7 mouse cellular contexts compared by ENCODE assay signal in the genomic region with DNA sequence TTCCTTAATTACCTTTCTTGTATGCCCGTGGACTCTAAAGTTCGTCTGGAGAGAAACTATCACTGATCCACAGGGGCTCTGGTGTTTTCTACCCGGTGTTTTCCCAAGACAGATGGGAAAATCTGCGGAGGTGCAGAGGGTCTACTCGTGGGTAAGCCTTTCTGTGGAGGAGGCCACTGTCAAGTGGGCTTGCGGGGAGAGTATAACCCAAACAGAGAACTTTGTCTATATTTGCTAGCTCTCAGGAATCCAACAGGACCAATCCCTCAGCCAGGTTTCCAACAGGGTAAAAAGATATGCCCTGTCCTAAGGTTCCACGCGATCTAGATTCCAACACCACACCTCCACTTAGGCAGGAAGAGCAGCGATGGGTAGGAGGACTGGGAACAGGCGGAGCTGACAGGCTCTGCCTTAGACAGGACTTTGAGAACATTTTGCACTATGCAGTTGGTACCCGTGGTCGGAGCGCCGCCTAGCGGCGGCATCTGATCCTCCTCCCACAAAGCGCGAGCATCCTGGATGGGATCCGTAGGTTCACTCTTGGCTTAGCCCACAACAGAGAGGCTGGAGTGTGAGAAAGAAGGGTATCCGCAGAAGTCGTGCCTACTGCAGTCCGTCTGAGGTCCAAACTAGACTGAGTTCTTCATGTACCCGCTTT. TPM values are rescaled to one million over a fixed set of nuclear protein-coding genes. Genes with fewer than 3 reads are reported as not detected.
DNase-seq lines count a peak whose midpoint lies in the region; ATAC-seq and TF ChIP-seq lines count a peak whose summit lies in the region.

No protein-coding gene starts in this region.

- no peaks in the 10 kb centered on the region for H3K36me3 ChIP-seq in forebrain, embryonic 15.5 days
- H3K36me3 ChIP-seq in hindbrain, embryonic 12.5 days: no peaks in the 10 kb centered on the region

- WGBS in forebrain, embryonic 15.5 days: 20% methylated on average over 23 of the region's 23 CpGs
- WGBS in hindbrain, embryonic 12.5 days: 20% methylated on average over 23 of the region's 23 CpGs

- ATAC-seq in Patski: peak; percentile 54
- ATAC-seq in forebrain, embryonic 15.5 days (replicated peaks): peak; percentile 94
- peak; percentile 82 for ATAC-seq in hindbrain, embryonic 12.5 days (ENCODE audit: low FRiP score)

- no peak overlapping the region for H3K27ac ChIP-seq in forebrain, embryonic 15.5 days (replicated peaks)
- no peak overlapping the region for H3K27ac ChIP-seq in hindbrain, embryonic 12.5 days

- POLR2A ChIA-PET in Patski (lab: Charles Lee): interaction anchor here (0.8 kb wide), 1 partner anchor 264 kb away, joined by 3 read pairs; no protein-coding TSS in a partner anchor

- CTCF ChIA-PET in Patski (lab: Charles Lee): interaction anchor here (0.6 to 3.3 kb wide), 14 partner anchors 10 to 303 kb away, joined by 3 to 20 read pairs (median 4); partner anchors contain the start of gene Adra1d

- in situ Hi-C loops in Patski (cut with MboI; ENCODE audit: low pct_unique_long_range_greater_than_20kb): loop anchor here (10.0 kb wide), 2 partner anchors 268 to 388 kb away; no protein-coding TSS in a partner anchor

- H3K4me2 ChIP-seq in forebrain, embryonic 15.5 days (replicated peaks): no peak overlapping the region
- no peak overlapping the region for H3K4me2 ChIP-seq in hindbrain, embryonic 12.5 days (replicated peaks)

- no peak for DNase-seq in Patski (ENCODE audit: low read depth, low spot score)
- peak; percentile 22 for DNase-seq in cerebellum, adult 11-12 months
- peak; percentile 59 to 74 for DNase-seq in layer of hippocampus, postnatal 14 days (ENCODE audit: low spot score in 2 of 2)
- DNase-seq in lung, postnatal 36 days: peak; percentile 70
- DNase-seq in right cerebral cortex, adult 18-20 months: peak; percentile 64

- no peaks in the 10 kb centered on the region for H3K9me3 ChIP-seq in forebrain, embryonic 15.5 days
- H3K9me3 ChIP-seq in hindbrain, embryonic 12.5 days (replicated peaks): no peaks in the 10 kb centered on the region

- no peaks in the 10 kb centered on the region for H3K27me3 ChIP-seq in Patski
- H3K27me3 ChIP-seq in forebrain, embryonic 15.5 days: no peaks in the 10 kb centered on the region; the same call in 1 of the 2 replicates
- H3K27me3 ChIP-seq in hindbrain, embryonic 12.5 days: peaks cover 9% of the 10 kb centered on the region; the same call in 1 of the 2 replicates

- H3K4me1 ChIP-seq in forebrain, embryonic 15.5 days: 0 out of 2 replicates have a peak, but pooled peaks cover 2% of the 10 kb centered on the region
- H3K4me1 ChIP-seq in hindbrain, embryonic 12.5 days: peaks cover 7% of the 10 kb centered on the region; the same call in 1 of the 2 replicates

- TF ChIP-seq CTCF in Patski (IDR thresholded peaks at IDR 0.05): peak; percentile 91

- H3K9ac ChIP-seq in forebrain, embryonic 15.5 days (replicated peaks): no peak overlapping the region
- H3K9ac ChIP-seq in hindbrain, embryonic 12.5 days: no peak overlapping the region

- no peak overlapping the region for H3K4me3 ChIP-seq in forebrain, embryonic 15.5 days
- no peak overlapping the region for H3K4me3 ChIP-seq in hindbrain, embryonic 12.5 days

RNA-seq across cellular contexts. Expression of gene Erv3, which starts 46.9 kb away (rescaled TPM):
- not detected for polyA plus RNA-seq in Patski (2021)
- not detected in 2 replicates for polyA plus RNA-seq in forebrain, embryonic 15.5 days (2015; fragmentation: Nextera tagmentation; extraction: Ambion mirVana)
- polyA plus RNA-seq in hindbrain, embryonic 12.5 days (2016; fragmentation: Nextera tagmentation; extraction: Ambion mirVana): not detected in 2 replicates
- under 1 TPM in 1 of 2 experiments, not detected in 1; 0.14 TPM for total RNA-seq in layer of hippocampus, postnatal 14 days (2021)
